Mouse (Mus musculus): ENCODE measurements around the gene BC051019.

BC051019 gene

DNA sequence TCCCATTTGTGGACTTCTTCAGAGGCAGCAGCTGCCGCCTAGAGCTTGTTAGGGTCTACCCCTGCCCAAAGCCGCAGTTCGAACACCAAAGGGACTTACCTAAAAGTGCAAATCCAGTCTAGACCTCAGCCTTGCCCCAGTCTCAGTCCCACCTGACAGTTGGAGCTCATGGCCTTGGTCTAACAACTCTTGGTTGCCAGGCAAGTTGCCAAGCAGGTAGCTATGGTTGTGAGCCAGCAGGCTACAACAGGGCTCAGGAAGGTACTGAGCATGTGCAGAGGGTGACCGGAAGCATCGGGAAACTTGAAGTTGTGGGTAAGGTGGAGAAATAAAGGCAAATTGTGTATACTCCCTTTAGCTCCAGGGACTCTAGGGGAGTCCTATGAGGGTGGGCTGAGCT lies at the start of gene BC051019:
Gene BC051019, minus strand, starts transcription at position 154 of the 400 bp plus-strand sequence.
- no peak for DNase-seq (ENCODE audit: extremely low read depth, low read depth, low spot score)

DNA sequence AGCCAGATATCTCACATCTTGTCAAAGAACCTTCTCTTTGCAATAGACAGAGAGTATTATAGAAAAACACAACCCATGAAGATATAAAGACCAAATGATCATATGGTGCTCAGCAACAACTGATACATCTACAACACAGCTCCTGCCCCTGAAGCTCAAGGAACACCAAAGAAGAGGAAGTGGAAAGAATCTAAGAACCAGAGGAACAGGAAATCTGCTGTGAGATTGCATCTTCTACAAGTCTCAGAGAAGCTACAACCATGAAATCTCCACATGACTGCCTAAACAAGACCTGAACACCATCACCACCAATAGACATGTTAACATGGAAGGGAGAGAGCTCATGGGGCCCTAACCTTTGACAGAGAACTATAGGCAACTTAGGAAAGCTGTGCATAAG lies 48.6 kb upstream of the BC051019 start:
- DNase-seq (ENCODE audit: extremely low read depth, low read depth, low spot score) = no peak

DNA sequence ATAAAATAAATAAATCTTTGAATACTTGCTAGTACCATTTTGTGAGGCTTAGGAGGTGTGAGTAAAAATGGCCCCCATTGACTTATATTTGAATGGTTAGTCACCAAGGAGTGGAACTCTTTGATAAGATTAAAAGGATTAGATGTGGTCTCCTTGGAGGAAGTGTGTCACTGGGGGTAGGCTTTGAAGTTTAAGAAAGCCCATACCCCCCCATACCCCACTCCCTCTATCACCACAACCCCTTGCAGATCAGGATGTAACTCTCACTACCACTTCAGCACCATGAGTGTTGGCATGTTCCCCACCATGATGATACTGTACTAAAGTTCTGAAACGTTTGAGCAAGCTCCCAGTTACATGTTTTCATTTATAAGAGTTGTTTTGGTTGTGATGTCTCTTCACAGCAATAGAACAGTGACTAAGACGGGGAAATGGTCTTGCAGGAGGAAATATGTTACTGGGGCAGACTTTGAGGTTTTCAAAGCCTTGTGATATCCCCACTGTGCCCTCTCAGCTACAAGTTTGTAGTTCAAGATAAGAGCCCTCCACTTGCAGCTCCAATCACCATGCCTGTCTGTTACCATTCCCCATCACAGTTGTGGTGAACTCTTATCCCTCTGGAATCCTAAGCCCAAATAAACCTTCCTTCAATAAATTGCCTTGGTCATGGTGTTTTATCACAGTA lies 45.2 kb upstream of the BC051019 start:
- no peak for DNase-seq (ENCODE audit: extremely low read depth, low read depth, low spot score)

DNA sequence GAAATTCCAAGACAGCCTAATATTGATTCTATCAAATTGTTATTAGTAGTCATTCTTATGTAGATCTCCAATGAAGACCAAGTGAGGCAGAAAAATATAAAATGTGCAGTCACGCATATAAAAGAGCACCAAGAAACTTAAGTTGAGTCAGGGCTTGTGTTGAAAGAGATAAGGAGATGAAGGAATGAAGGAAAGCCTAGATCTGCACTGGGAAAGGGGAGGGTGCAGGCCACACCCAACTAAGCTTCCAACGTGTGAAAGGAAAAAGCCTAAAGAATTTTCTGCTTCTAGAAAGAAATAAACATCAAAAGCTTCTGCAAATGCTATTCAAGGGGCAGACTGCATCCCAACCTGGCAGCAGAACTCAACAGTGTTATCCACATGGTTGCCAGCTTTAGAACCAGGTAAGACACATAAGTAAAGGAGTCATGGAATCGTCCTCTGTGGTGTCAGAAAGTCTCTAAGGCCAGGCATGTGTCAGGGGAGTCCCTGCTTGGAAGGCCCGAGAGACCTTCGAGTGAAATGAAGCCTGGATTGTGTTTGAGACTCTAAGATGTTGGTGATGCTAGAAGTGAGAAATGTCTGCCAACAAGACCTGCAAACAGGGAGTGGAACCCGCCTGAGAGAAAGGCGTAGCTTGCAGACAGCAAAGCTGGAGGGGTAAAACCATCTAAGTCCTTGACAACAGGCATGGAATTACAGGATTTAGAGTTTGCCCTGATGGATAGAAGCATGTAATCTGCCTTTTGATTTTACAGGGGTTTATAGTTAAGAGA lies 44.1 kb upstream of the BC051019 start:
- no peak for DNase-seq (ENCODE audit: extremely low read depth, low read depth, low spot score)

DNA sequence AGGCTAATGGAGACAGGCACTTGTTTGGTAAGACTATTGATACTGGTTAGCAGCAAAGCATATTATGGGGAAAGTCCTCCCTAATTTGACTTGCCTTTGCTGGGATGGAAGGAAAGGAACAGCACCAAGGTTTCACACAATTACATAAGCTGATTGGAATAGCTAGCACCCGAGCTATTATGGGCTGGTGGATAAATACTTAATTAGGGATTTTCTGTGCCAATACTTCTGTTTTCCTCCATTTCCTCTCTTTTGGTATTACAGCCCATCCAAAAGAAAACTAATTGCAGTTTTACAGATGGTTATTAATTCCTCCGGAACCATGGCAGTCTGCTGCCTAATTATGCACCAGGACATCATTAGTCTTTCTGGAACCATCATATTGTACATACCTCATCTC lies 40.4 kb upstream of the BC051019 start:
- DNase-seq (ENCODE audit: extremely low read depth, low read depth, low spot score) = no peak

DNA sequence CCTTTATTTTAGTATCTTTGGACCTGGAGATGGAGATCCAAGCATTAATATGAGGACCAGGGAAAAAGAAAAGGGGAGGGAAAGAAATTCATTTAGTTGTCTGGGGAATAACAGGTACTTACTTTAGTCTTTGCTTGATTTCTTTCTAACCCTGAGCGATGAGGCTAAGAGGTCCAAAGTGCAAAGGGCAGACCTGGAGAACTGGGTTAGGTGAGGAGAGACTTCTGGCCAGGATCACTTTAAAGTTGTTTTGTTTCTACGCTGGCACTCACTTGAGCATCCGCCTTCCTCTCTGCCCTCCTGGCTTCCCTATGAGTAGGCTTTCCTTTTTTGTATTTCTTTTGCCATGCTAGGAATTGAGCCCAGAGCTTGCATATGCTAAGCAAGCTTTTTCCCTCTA lies 32.6 kb upstream of the BC051019 start:
- no peak for DNase-seq (ENCODE audit: extremely low read depth, low read depth, low spot score)

DNA sequence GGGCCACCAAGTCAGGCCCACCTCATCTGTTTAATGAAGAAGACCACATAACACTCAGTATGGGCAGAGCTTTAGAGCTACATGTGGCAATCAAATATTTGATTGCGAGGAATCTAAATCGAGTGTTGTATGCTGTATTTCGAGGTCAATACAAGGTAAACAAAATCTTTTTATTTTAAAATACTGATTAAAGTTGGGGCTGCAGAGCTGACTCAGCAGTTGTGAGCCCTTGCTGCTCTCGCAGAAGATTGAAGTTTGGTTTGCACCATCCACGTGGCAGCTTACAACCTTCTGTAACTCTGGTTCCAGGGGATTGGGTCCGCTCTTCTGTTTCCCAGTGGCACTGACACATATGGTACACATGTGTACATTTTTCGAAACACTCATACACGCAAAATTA lies 30.4 kb upstream of the BC051019 start:
- no peak for DNase-seq (ENCODE audit: extremely low read depth, low read depth, low spot score)

DNA sequence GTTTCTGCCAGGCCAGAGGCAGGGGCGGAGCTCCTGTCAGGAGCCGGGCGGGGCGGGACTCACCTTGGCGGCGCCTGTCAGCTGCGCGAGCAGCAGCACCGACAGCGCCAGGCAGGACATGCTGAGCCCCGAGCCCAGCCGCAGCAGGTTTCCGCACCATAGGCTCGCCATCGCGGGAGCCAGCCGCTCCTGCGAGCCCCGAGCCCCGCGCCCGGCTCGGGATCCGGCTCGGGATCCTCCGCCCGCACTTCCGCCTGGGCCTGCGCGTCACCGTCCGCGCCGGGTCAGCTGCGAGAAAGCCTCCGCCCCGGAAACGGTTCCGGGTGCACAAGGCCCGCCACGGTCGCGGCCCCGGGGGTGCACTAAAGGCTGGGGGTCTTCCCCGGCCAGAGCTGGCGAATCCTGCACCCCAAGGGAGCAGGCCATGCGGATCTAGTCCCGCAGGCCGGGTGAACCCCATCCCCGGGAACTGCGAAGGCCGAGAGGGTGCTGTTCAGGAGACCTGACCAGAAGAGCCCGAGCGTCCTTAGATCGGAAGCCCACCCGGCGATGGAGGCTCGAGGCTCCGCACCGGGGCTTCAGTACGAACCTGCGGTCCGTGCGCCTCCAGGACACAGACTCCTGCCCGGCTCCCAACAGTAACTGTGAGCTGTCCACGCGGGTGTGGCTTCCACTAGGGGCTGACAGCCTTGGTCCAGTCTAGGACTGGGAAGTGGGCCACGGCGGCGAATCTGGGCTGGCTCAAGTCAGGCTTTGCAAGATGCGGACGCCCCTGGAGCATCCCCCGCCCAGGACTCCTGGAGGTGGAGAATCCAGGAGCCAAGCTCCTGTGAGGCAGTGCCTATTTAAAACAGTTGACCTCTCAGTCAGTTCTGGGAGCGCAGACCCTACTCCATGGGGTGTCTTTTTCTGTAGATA lies 28.6 kb upstream of the BC051019 start, which contains the start of gene Tmem9b:
Gene Tmem9b, minus strand, starts transcription at position 868 of the 918 bp plus-strand sequence.
- no peak for DNase-seq (ENCODE audit: extremely low read depth, low read depth, low spot score)

DNA sequence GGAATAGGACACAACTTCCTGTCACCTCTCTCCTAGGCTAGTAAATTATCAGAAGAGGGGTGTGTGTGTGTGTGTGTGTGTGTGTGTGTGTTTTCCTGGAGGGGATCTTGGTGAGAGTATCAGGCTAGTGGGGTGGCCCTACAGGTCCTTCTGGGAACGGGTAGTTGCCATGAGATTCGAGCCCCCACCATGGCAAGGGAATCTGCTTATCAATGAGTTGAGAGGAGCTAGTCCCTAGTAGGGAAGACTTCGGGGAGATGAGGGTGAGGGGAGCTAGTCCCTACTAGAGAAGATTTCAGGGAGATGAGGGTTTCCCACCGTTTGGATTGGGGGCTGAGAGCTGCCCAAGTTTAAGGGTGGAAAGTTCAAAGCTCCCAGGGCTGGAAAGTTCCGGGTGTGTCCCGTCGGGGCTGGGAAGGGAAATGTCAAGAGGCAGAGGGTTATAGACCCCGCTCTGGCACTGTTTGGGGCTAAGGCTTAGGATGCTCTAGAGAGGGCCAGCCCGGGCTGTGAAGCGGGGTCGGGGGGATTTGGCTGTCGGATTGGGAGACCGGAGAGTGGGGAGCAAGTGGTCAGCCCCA lies 27.9 kb upstream of the BC051019 start:
- no peak for DNase-seq (ENCODE audit: extremely low read depth, low read depth, low spot score)

DNA sequence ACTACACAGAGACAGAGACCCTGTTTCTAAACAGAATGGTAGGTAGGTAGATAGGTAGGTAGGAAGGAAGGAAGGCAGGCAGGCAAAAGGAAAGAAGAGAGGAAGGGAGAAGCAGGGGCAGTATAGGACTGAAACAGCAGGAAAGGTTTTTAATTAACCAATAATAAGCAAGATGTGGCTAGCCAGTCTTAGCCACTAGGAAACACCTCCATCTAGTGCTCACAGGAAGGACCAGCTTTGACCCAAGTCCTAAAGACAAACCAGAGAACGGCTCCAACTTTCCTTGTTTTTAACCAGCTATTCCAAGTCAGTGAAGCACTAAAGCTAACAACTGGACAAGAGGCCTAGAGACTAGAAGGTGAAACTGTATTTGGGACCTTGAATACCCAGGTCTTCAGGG lies 24.1 kb upstream of the BC051019 start:
- no peak for DNase-seq (ENCODE audit: extremely low read depth, low read depth, low spot score)

DNA sequence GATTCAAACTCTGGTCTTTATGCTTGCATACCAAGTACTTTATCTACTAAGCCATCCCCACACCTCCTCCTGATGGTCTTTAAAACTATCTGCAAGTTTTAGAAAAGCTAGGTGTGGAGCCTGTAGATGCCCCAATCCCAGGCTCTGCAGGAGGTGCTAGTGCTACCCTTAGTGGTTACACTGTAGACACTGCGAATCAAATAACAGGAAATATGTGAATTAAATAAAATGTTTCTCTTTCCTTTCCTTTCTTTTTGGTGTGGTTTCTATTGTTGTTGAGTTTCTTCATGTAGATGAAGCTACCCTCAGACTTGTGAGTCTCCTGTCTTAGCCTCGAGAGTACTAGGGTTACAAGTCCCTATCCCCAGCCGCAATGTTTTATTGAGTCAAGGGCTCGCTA lies 18.1 kb upstream of the BC051019 start:
- no peak for DNase-seq (ENCODE audit: extremely low read depth, low read depth, low spot score)

DNA sequence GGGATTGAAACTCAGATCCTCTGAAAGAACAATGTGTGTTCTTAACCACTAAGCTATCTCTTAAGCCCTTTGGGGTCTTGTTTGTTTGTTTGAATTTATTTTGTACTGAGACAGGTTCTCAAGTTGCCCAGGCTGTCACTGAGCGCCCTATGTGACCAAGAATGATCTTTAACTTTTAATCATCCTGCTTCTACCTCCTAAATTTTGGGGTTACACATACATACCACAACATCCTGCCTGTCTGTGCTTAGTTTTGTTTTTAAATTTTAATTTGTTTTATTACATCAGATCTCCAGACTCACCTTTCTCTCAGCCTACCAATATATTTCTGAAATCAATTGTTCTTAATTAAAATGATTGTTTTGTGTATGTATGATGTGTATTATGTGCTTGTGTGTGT lies 17.4 kb upstream of the BC051019 start:
- no peak for DNase-seq (ENCODE audit: extremely low read depth, low read depth, low spot score)

DNA sequence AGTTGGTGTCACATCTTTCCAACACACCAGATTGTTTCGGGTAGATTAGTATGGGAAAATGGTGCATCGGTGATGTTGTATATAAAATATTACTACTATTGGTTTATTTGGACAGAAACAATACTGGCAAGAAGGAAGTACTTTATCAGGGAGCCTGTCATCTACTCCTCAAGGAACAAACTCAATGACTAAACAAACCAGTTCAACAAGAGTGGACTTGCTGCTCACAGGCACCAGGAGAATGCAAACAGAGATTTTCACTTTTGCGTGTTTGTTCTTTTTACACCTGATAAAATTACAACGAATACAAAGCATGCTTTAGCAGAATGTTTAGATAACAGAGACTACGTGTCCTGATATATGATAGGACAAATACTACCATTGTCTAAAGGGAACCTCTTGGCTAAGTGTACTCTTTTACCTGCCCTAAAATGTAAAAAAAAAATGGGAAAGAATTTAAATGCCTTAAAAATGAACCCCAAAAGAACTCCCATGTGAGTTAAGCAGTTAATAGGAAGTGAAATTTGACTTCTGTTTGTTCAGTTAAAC lies 16.2 kb upstream of the BC051019 start:
- DNase-seq (ENCODE audit: extremely low read depth, low read depth, low spot score) = no peak

DNA sequence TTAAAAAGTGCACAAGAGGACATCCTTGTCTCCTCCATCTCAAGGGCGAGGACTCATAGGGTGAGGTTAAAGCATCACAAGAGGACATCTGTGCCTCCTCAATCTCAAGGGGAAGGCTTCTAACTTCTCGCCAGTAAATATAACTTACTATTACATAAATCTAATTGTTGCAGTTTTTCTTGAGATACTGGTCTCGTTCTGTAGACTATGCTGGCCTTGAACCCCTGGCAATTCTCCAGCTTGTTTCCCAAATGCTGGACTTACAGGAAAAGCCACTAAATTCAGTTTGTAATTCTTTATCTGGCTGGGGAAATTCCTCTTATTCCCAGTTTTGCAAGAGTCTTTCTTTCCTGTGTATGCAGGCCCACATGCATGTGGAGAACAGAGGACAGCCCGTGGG lies 11.2 kb upstream of the BC051019 start:
- no peak for DNase-seq (ENCODE audit: extremely low read depth, low read depth, low spot score)

DNA sequence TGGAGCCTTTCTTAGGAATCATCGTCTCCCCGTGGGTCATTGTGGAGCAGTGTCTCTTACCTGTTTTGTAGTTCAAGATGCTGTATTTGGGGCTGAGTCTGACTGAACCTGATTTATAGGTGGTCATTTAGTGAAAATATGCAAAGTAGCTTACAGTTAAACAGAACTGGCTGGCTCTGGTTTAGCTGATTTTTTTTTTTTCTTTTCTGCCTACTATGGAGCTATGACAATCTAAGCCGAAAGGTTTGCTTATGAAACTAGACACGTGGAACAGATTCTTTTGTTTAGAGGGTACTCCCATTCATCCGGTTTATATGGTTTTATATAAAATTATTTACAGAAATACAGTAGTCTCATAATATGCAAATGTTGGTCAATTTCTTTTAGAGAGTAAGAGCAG lies 8.0 kb upstream of the BC051019 start, which contains the start of gene Ascl3:
Gene Ascl3, minus strand, starts transcription at position 101 of the 400 bp plus-strand sequence.
- no peak for DNase-seq (ENCODE audit: extremely low read depth, low read depth, low spot score)

DNA sequence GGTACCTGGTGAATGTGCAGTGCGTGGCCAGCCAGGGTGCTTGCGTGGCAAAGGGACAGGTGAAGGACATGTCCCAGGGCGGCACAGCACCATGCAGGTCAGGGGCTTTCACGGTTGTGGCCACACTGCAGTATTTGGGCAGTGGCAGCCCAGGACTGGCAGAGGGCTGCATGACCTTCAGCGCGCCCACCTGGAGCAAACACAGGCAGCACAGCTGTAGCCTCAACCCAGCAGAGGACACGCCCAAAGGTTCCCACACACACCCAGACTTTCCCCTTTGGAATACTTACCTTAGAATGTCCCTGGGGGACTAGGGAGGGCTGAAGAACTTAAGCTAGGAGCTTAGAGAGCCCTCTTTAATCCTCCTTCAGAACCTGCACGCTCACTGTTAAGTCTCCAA lies 536 bp downstream of the BC051019 start:
- DNase-seq (ENCODE audit: extremely low read depth, low read depth, low spot score) = no peak

DNA sequence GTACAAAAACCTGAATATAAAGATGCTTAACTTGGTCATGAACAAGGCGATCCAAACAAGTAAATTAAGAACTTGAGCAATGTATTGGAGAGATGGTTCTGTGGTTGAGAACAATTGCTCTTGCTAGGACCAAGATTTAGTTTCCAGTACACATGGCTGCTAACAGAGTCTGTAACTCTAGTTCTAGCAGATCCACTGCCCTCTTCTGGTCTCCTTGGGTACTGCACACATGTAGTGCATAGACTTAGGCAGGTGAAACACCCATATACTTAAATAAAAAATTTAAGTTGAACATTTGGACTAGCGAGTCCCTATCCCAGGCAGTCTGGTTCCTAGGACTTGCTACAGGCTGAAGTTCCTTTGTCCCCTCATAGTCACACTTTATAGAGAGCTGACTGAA lies 1.0 kb downstream of the BC051019 start:
- no peak for DNase-seq (ENCODE audit: extremely low read depth, low read depth, low spot score)

DNA sequence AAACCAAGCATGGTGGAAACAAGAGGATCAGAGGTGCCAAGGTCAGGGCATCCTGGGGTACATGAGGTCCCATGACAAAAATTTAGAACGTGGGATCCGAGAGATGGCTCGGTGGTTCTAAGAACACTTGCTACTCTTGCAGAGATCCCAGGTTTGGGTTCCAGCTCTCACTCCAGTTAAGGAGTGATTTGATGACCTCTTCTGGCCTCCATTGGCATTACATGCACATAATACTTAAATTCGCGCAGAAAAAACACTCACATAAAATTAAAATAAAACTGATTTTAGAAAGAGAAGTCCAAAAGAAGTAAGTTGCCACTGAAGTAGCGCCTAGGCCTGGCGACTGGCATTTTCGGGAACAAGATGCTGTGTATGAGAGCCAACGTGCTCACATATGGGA lies 4.4 kb downstream of the BC051019 start:
- no peak for DNase-seq (ENCODE audit: extremely low read depth, low read depth, low spot score)

DNA sequence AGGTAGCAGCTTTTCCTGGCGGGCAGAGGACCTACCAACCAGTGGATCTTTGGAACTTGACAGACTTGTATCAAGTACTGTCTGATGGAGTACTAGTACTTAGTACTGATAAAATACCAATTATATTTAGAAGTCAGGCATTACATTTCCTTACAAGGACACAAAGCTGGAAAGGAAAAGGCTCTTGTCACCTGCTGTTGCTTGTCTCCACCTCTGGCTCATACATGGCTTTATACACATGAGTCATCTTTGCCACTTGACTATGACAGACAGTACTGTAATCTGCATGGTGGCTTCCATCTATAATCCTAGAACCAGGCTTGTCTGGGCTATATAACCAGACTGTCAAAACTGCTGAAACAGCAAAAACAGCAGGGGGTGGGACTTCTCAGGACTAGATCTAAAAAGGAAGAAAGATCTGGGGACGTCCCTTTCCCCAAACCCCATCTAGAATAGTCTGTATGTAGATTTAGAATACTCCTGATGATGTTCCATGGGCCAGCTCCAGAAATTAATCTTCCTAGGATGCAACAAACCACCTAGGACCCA lies 10.1 kb downstream of the BC051019 start:
- no peak for DNase-seq (ENCODE audit: extremely low read depth, low read depth, low spot score)

DNA sequence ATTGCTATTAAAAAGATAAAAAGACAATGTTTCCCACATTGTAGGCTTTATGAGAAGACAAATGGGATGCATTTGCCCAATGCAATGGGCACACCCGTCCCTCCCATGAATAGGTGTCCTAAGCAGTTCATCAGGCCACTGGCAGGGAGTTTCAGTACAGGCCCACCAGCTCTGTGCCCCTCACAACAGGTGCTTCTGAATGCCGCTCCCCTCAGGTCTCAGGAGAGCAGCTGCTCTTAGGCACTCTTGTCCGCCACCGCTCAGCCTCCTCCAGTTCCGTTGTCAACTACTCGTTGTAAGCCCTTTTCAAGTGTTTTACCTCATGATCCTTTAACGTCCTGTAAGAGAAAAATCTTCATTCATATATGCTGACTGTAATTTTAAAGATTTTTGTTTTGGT lies 11.5 kb downstream of the BC051019 start:
- DNase-seq (ENCODE audit: extremely low read depth, low read depth, low spot score) = no peak
